Mouse (Mus musculus) embryonic facial prominence, embryonic 12.5 days (tissue): ENCODE measurements around the gene Neu3. TPM values are rescaled to one million over a fixed set of nuclear protein-coding genes. Genes with fewer than 3 reads are reported as not detected.

ENCODE experiments used
- ATAC-seq: fragments of 200-750 bp; cut with Nextera tagmentation; 2 replicates; pipeline ENCODE4 v1.8.0; 2017; ENCODE audit not compliant: insufficient number of reproducible peaks, insufficient read depth, low FRiP score, low TSS enrichment
- H3K27ac ChIP-seq: fragments of 300-500 bp; sonication (generic); 2 replicates; pipeline ENCODE4 v1.5.1; 2016; ENCODE audit warnings: mild to moderate bottlenecking
- H3K27me3 ChIP-seq: fragments of 300-500 bp; sonication (generic); 2 replicates; pipeline ENCODE4 v1.6.1; 2016; ENCODE audit warnings: mild to moderate bottlenecking, moderate library complexity
- H3K36me3 ChIP-seq: fragments of 300-500 bp; sonication (generic); 2 replicates; pipeline ENCODE4 v1.6.1; 2016; ENCODE audit warnings: mild to moderate bottlenecking
- H3K4me1 ChIP-seq: fragments of 300-500 bp; sonication (generic); 2 replicates; pipeline ENCODE4 v1.6.1; 2016
- H3K4me2 ChIP-seq: fragments of 300-500 bp; sonication (generic); replicated peaks from 2 replicates; pipeline ENCODE4 v1.6.1; 2016; ENCODE audit warnings: mild to moderate bottlenecking, moderate library complexity
- H3K4me3 ChIP-seq: fragments of 300-500 bp; sonication (generic); 2 replicates; pipeline ENCODE4 v1.5.1; 2016; ENCODE audit warnings: mild to moderate bottlenecking
- H3K9ac ChIP-seq: fragments of 300-500 bp; sonication (generic); 2 replicates; pipeline ENCODE4 v1.6.1; 2016; ENCODE audit warnings: mild to moderate bottlenecking, moderate library complexity
- H3K9me3 ChIP-seq: fragments of 300-500 bp; sonication (generic); 2 replicates; pipeline ENCODE4 v1.6.1; 2016; ENCODE audit warnings: mild to moderate bottlenecking, moderate library complexity
- WGBS: fragments of 180-500 bp; shearing (Covaris S2); methylation state at CpG from one replicate; pipeline ENCODE4 v1.1.7; 2016; 5-methylcytosine and 5-hydroxymethylcytosine counted together
- polyA plus RNA-seq: library from polyadenylated mRNA; unstranded; fragments of >200 nt; fragmentation: Nextera tagmentation; extraction: Ambion mirVana; gene quantifications from 2 replicates; pipeline ENCODE4 v1.2.1, GENCODE M21; 2016

The Neu3 gene
- polyA plus RNA-seq, 1 experiment from 2014 or later = 2.3 TPM

DNA sequence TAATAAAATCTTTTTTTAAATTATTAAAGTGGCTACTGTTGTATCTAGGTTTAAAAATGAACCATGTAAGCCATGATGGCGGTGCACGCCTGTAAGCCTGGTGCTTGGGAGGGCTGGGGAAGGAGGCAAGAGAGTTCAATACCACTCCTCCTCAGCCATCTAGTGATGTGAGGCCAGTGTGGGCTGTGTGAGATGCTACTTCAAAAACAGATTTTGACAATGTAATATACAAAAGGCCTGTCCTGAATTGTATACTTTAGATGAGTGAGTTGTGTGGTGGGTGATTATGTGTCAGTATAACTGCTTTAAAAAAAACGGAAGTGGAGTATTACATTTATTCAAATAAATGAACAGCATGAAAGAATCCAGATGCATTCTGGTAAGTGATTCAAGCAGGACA is 41.4 kb downstream of the Neu3 start:
- Histone ChIP-seq H3K4me1 (0 out of 2 replicates have a peak, but pooled peaks cover 4% of the 10 kb centered on the region), H3K4me3 (no peak overlapping the region), H3K9ac (no peak overlapping the region), H3K27ac (no peak overlapping the region), H3K27me3 (no peaks in the 10 kb centered on the region), H3K9me3 (no peaks in the 10 kb centered on the region), H3K36me3 (no peaks in the 10 kb centered on the region), H3K4me2 (no peak overlapping the region)
- WGBS = 85% methylated on average over 3 of the region's 3 CpGs
- ATAC-seq = no peak

DNA sequence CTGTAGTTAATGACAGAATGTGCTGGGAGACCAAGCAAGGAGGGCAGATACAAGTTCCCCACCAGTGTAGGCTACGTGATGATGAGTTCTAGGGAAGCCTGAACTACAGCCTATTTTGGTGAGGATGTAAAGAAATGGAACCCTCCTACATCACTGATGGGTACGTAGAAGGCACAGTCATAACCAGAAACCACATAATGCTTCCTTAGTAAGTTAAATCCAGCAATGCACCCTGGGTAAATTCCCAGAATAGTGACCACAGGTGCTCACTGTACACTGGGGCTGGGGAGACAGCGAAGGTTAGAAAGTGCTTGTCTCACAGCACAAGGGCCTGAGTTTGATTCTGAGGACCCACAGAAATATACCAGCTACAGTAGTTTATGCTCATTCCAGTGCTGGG is 42.7 kb downstream of the Neu3 start:
- H3K9ac ChIP-seq = no peak overlapping the region
- H3K27me3 ChIP-seq = no peaks in the 10 kb centered on the region
- no peak overlapping the region for H3K4me3 ChIP-seq
- no peak overlapping the region for H3K4me2 ChIP-seq
- H3K36me3 ChIP-seq = no peaks in the 10 kb centered on the region
- no peak for ATAC-seq
- 85% methylated on average over 3 of the region's 3 CpGs for WGBS
- no peak overlapping the region for H3K27ac ChIP-seq
- no peaks in the 10 kb centered on the region for H3K9me3 ChIP-seq
- 0 out of 2 replicates have a peak, but pooled peaks cover 4% of the 10 kb centered on the region for H3K4me1 ChIP-seq

DNA sequence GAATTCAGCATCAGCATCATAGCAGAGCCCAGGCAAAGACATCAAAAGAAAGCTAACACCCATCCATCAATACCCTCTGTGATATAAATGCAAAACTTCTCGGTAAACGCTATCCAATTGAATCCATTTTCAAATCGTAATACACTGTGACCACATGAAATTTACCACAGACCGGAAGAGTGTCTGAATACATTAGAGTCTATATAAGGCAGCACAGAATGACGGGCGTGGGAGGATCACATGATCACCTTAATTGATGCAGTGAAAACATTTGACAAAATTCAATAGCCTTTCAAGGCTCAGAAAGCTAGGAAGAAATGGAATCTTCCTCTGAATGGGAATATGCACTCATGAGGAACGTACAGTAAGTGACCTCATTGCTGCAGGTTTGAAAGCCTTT is 44.8 kb downstream of the Neu3 start:
- Histone ChIP-seq H3K4me2 (no peak overlapping the region), H3K27me3 (no peaks in the 10 kb centered on the region), H3K4me1 (0 out of 2 replicates have a peak, but pooled peaks cover 4% of the 10 kb centered on the region), H3K36me3 (no peaks in the 10 kb centered on the region), H3K9ac (no peak overlapping the region), H3K27ac (no peak overlapping the region), H3K4me3 (no peak overlapping the region), H3K9me3 (no peaks in the 10 kb centered on the region)
- 79% methylated on average over 7 of the region's 7 CpGs for WGBS
- ATAC-seq = no peak

DNA sequence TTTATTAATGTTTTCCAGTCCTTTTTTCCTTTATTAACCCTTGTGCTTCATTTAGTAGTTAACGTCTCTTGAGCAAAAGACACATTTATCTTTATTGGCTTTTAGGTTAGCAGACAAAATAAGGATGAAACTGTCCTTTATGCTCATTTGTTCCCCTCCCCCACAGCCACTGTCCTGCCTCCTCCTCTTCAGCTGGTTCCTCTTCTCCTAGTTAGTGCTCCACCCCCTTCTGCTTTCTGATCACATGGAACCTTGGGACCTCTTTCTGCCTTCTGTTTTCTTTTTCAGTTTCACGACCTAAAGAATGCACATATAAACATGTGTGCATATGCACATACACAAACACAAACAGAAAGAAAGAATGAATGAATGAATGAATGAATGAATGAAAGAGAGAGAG is 46.3 kb downstream of the Neu3 start:
- no peak for ATAC-seq
- no peaks in the 10 kb centered on the region for H3K36me3 ChIP-seq
- WGBS = 68% methylated on average over 2 of the region's 2 CpGs
- H3K9ac ChIP-seq = no peak overlapping the region
- no peak overlapping the region for H3K27ac ChIP-seq
- no peak overlapping the region for H3K4me3 ChIP-seq
- H3K4me2 ChIP-seq = no peak overlapping the region
- no peaks in the 10 kb centered on the region for H3K27me3 ChIP-seq
- H3K9me3 ChIP-seq = no peaks in the 10 kb centered on the region
- H3K4me1 ChIP-seq = no peaks in the 10 kb centered on the region

DNA sequence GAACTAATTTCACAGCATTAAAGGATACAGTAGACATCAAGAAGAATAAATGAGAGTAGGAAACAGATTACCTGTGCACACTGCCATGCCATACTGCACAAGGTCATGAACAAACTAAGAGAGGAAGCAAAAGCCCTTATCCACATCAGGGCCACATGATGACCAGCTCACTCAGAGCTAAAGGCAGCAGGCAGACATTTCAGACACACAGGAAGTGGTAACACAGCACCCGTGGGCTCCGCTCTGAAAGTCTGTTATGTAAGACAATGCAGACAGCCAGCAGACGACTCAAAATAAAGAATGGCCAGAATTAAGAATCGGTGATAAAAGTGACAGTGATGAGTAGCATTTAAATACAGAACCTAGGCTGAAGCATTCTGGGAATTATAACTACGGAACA is 46.8 kb downstream of the Neu3 start:
- Histone ChIP-seq H3K9ac (no peak overlapping the region), H3K4me2 (no peak overlapping the region), H3K27ac (no peak overlapping the region), H3K27me3 (no peaks in the 10 kb centered on the region), H3K9me3 (no peaks in the 10 kb centered on the region), H3K36me3 (no peaks in the 10 kb centered on the region), H3K4me3 (no peak overlapping the region), H3K4me1 (no peaks in the 10 kb centered on the region)
- 84% methylated on average over 5 of the region's 5 CpGs for WGBS
- ATAC-seq = no peak

DNA sequence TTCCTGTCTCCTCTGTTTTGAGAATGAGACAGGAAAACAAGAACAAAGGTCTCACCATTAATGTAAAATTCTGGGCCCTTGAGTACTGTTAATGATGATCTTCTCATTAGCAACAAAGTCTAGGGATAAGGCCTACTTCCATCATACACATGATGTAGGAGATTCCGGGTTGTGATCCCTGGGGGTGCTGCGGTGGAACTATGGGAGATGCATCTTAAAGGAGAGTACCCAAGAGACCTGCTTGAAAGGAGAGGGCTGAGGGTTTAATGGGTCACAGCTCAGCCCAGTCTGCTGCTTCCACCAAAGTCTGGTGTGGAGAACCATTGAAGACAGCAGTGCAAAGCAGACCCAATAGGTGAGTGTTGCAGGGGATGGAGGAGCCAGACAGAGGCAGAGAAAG is 65.0 kb downstream of the Neu3 start, which contains the start of gene Olfr521:
Gene Olfr521 (plus strand): TSS at position 301 of the 400 bp plus-strand sequence.
- Histone ChIP-seq H3K4me3 (no peak within 1 kb of the TSS), H3K9ac (no peak within 1 kb of the TSS), H3K4me2 (no peak within 1 kb of the TSS), H3K36me3 (no peaks in the 10 kb centered on the region), H3K27me3 (no peaks in the 10 kb centered on the region), H3K4me1 (no peaks in the 10 kb centered on the region), H3K9me3 (peaks cover 11% of the 10 kb centered on the region), H3K27ac (no peak within 1 kb of the TSS)
- no peak for ATAC-seq
- WGBS = 94% methylated on average over 2 of the region's 2 CpGs

Other genes starting within 250 kb of the Neu3 start
- 0.93 and 1.5 TPM in 2 replicates for gene Tpbgl, start 201.3 kb downstream of the Neu3 start, polyA plus RNA-seq
- gene Slco2b1, start 117.1 kb downstream of the Neu3 start, polyA plus RNA-seq = 1.8 and 2.2 TPM in 2 replicates
- gene Olfr520, start 98.1 kb downstream of the Neu3 start, polyA plus RNA-seq = not detected in 2 replicates
- not detected in 2 replicates for gene Olfr521, start 64.9 kb downstream of the Neu3 start, polyA plus RNA-seq
- gene Xrra1, start 30.7 kb upstream of the Neu3 start, polyA plus RNA-seq = 0.20 and 0.43 TPM in 2 replicates
- gene Spcs2, start 35.0 kb upstream of the Neu3 start, polyA plus RNA-seq = 334 and 345 TPM in 2 replicates
- gene Rnf169, start 152.0 kb upstream of the Neu3 start, polyA plus RNA-seq = 7.6 and 8.1 TPM in 2 replicates
- gene Chrdl2, start 177.8 kb upstream of the Neu3 start, polyA plus RNA-seq = 1.2 and 1.7 TPM in 2 replicates